ENCODE assay signal across 15 mouse cellular contexts in the genomic region with DNA sequence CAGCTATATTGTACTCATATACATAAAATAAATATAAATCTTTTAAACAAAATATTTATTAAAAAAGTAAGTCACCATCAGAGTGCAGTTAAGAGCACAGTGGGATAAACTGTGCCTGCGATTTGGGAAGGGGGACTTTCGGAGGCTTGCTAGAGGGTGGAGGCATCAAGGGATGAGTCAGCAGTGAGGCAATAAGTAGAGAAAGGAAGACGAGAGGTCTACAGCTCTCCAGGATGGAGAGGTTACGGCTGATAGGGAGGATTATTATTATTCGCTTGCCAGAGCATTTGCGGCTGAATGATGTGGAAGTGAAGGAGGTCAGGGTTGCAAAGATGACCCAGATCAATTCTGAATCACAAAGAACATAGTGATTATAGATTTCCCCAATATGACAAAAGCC.
"Had no signal": no experiment of that assay in that cellular context is flagged by ENCODE, and none has a peak within 500 bp of the region (broad histone marks: within the 10 kb centered on the region; RNA-seq: fewer than 3 reads in every experiment).

No protein-coding gene starts in this region.

- H3K27ac ChIP-seq: kidney, postnatal 0 days; liver, embryonic 13.5 days; midbrain, embryonic 12.5 days; midbrain, embryonic 15.5 days; neural tube, embryonic 12.5 days; neural tube, embryonic 15.5 days had no signal

- H3K27me3 ChIP-seq: liver, embryonic 13.5 days; midbrain, embryonic 12.5 days; midbrain, embryonic 15.5 days; neural tube, embryonic 12.5 days; neural tube, embryonic 15.5 days had no signal

- H3K4me2 ChIP-seq: liver, embryonic 13.5 days; midbrain, embryonic 12.5 days; midbrain, embryonic 15.5 days; neural tube, embryonic 12.5 days; neural tube, embryonic 15.5 days had no signal

- H3K9ac ChIP-seq: liver, embryonic 13.5 days; midbrain, embryonic 12.5 days; midbrain, embryonic 15.5 days; neural tube, embryonic 12.5 days; neural tube, embryonic 15.5 days had no signal

- DNase-seq: kidney, adult 9 months; kidney, postnatal 25 days; liver, embryonic 13.5 days; lung, adult 2 months; lung, postnatal 14 days; lung, postnatal 4 days; retina, postnatal 1 day; thymus, adult 18-20 months; thymus, postnatal 14 days; thymus, postnatal 4 days had no signal

- ATAC-seq: midbrain, embryonic 15.5 days had no signal

- H3K4me1 ChIP-seq: liver, embryonic 13.5 days; midbrain, embryonic 12.5 days; midbrain, embryonic 15.5 days; neural tube, embryonic 12.5 days; neural tube, embryonic 15.5 days had no signal

- H3K9me3 ChIP-seq: liver, embryonic 13.5 days; midbrain, embryonic 12.5 days; midbrain, embryonic 15.5 days; neural tube, embryonic 12.5 days; neural tube, embryonic 15.5 days had no signal

- H3K36me3 ChIP-seq: liver, embryonic 13.5 days; midbrain, embryonic 12.5 days; midbrain, embryonic 15.5 days; neural tube, embryonic 12.5 days; neural tube, embryonic 15.5 days had no signal

- H3K4me3 ChIP-seq: liver, embryonic 13.5 days; midbrain, embryonic 12.5 days; midbrain, embryonic 15.5 days; neural tube, embryonic 12.5 days; neural tube, embryonic 15.5 days had no signal
